Mouse (Mus musculus) CH12.LX (cell line): ENCODE measurements around the gene Sema3a. TPM values are rescaled to one million over a fixed set of nuclear protein-coding genes. Genes with fewer than 3 reads are reported as not detected.

ENCODE experiments used
- DNase-seq: peaks from one replicate; pipeline ENCODE4 v3.0.0-alpha.2; 2013; ENCODE audit errors: extremely low read depth
- H3K27ac ChIP-seq: 2 replicates; pipeline ENCODE4 v1.5.1; 2012; ENCODE audit warnings: low read depth, mild to moderate bottlenecking, control low read depth, moderate library complexity; ENCODE audit not compliant: insufficient read depth
- H3K27me3 ChIP-seq: replicated peaks from 2 replicates; pipeline ENCODE3; 2012; ENCODE audit warnings: inconsistent platforms
- H3K36me3 ChIP-seq, 2 experiments: replicated peaks in 1 of 2; 2 replicates each; pipeline versions ENCODE3 to v1.6.1; 2012; ENCODE audit warnings: inconsistent platforms in 1 of 2, low read length in 1 of 2, mild to moderate bottlenecking in 1 of 2, mixed read lengths in 1 of 2, moderate library complexity in 1 of 2; ENCODE audit not compliant: control insufficient read depth in 1 of 2, insufficient read depth in 1 of 2
- H3K4me1 ChIP-seq, 2 experiments: 2 replicates each; pipeline ENCODE4 v1.6.1; 2012; ENCODE audit warnings: inconsistent platforms in 1 of 2, moderate library complexity in 1 of 2; ENCODE audit not compliant: insufficient read depth in 2 of 2, control insufficient read depth in 1 of 2
- H3K4me2 ChIP-seq: 2 replicates; pipeline ENCODE4 v1.6.1; 2012; ENCODE audit warnings: low read depth, mild to moderate bottlenecking, control low read depth; ENCODE audit not compliant: poor library complexity, insufficient read depth, severe bottlenecking
- H3K4me3 ChIP-seq, 3 experiments: fragments of 150-350 bp in 1 of 3; sonication (generic) in 1 of 3; replicated peaks in 1 of 3; 2 replicates each; pipeline versions ENCODE3 to v1.5.1; 2011 to 2012; ENCODE audit warnings: low read depth in 2 of 3, low read length in 2 of 3, mild to moderate bottlenecking in 2 of 3, moderate library complexity in 2 of 3, control low read depth in 1 of 3, improper control_type of control experiment in 1 of 3, inconsistent platforms in 1 of 3, mixed read lengths in 1 of 3; ENCODE audit not compliant: poor library complexity in 1 of 3
- H3K79me2 ChIP-seq: replicated peaks from 2 replicates; pipeline ENCODE4 v1.6.1; 2012; ENCODE audit warnings: mild to moderate bottlenecking, moderate library complexity; ENCODE audit not compliant: control insufficient read depth, poor library complexity, insufficient read depth, severe bottlenecking; ENCODE audit errors: extremely low read depth
- H3K9ac ChIP-seq: 2 replicates; pipeline ENCODE4 v1.6.1; 2012; ENCODE audit warnings: low read depth, mild to moderate bottlenecking, control low read depth, moderate library complexity; ENCODE audit not compliant: insufficient read depth
- H3K9me3 ChIP-seq: replicated peaks from 2 replicates; pipeline ENCODE3; 2012; ENCODE audit warnings: low read length, inconsistent platforms, mixed read lengths
- BHLHE40 ChIP-seq: IDR thresholded peaks from 2 replicates; pipeline ENCODE4 v1.6.1; 2011; ENCODE audit warnings: mild to moderate bottlenecking, low read depth, low read length, improper control_type of control experiment
- CHD1 ChIP-seq: IDR thresholded peaks from 2 replicates; pipeline ENCODE4 v1.6.1; 2012; ENCODE audit warnings: low read depth, low read length, improper control_type of control experiment, inconsistent platforms
- CTCF ChIP-seq, 2 experiments: IDR thresholded peaks in 1 of 2; conservative IDR thresholded peaks in 1 of 2; 2 replicates each; pipeline ENCODE4 v1.5.1; 2011 to 2012; ENCODE audit warnings: low read depth in 2 of 2, low read length in 2 of 2, improper control_type of control experiment in 1 of 2, inconsistent platforms in 1 of 2, mild to moderate bottlenecking in 1 of 2, moderate library complexity in 1 of 2
- ETS1 ChIP-seq: conservative IDR thresholded peaks from 2 replicates; pipeline ENCODE4 v1.6.1; 2012; ENCODE audit warnings: low read depth, mild to moderate bottlenecking, inconsistent platforms, low read length, improper control_type of control experiment, moderate library complexity
- IRF4 ChIP-seq: IDR thresholded peaks from 2 replicates; pipeline ENCODE4 v1.6.1; 2014; ENCODE audit warnings: low read depth, mild to moderate bottlenecking, inconsistent platforms, low read length, improper control_type of control experiment
- JUN ChIP-seq: IDR thresholded peaks from 2 replicates; pipeline ENCODE4 v1.6.1; 2011; ENCODE audit warnings: low read depth, mild to moderate bottlenecking, low read length, improper control_type of control experiment, moderate library complexity; ENCODE audit not compliant: insufficient read depth
- JUND ChIP-seq: conservative IDR thresholded peaks from 2 replicates; pipeline ENCODE4 v1.6.1; 2011; ENCODE audit warnings: low read depth, low read length, improper control_type of control experiment
- KAT2A ChIP-seq: IDR thresholded peaks from 2 replicates; pipeline ENCODE4 v1.6.1; 2012; ENCODE audit warnings: low read length, improper control_type of control experiment, inconsistent platforms; ENCODE audit not compliant: insufficient replicate concordance
- MAX ChIP-seq: IDR thresholded peaks from 2 replicates; pipeline ENCODE4 v1.6.1; 2011; ENCODE audit warnings: low read length, improper control_type of control experiment
- MEF2A ChIP-seq: IDR thresholded peaks from 2 replicates; pipeline ENCODE4 v1.6.1; 2014; ENCODE audit warnings: low read depth, mild to moderate bottlenecking, inconsistent platforms, low read length, improper control_type of control experiment, borderline replicate concordance
- MYC ChIP-seq: IDR thresholded peaks from 2 replicates; pipeline ENCODE4 v1.6.1; 2011; ENCODE audit warnings: low read depth, mild to moderate bottlenecking, improper control_type of control experiment, low read length
- NRF1 ChIP-seq: IDR thresholded peaks from 2 replicates; pipeline ENCODE4 v1.6.1; 2014; ENCODE audit warnings: low read depth, mild to moderate bottlenecking, inconsistent platforms, low read length, improper control_type of control experiment, moderate library complexity
- RAD21 ChIP-seq: IDR thresholded peaks from 2 replicates; pipeline ENCODE4 v1.6.1; 2011; ENCODE audit warnings: low read depth, mild to moderate bottlenecking, low read length, improper control_type of control experiment, moderate library complexity
- RCOR1 ChIP-seq: conservative IDR thresholded peaks from 2 replicates; pipeline ENCODE4 v1.6.1; 2012; ENCODE audit warnings: low read depth, mild to moderate bottlenecking, inconsistent platforms, low read length, improper control_type of control experiment
- SMC3 ChIP-seq: IDR thresholded peaks from 2 replicates; pipeline ENCODE4 v1.6.1; 2011; ENCODE audit warnings: low read depth, low read length, improper control_type of control experiment
- TCF12 ChIP-seq: IDR thresholded peaks from 2 replicates; pipeline ENCODE4 v1.6.1; 2014; ENCODE audit warnings: low read depth, mild to moderate bottlenecking, inconsistent platforms, low read length, improper control_type of control experiment
- USF1 ChIP-seq: IDR thresholded peaks from 2 replicates; pipeline ENCODE4 v1.6.1; 2014; ENCODE audit warnings: low read depth, mild to moderate bottlenecking, inconsistent platforms, low read length, improper control_type of control experiment
- ZKSCAN1 ChIP-seq: IDR thresholded peaks from 2 replicates; pipeline ENCODE4 v1.6.1; 2012; ENCODE audit warnings: low read depth, inconsistent platforms, low read length, improper control_type of control experiment, borderline replicate concordance
- ZMIZ1 ChIP-seq: IDR thresholded peaks from 2 replicates; pipeline ENCODE4 v1.6.1; 2012; ENCODE audit warnings: low read depth, mild to moderate bottlenecking, inconsistent platforms, low read length, improper control_type of control experiment
- dilution Hi-C: fragments of 300-500 bp; cut with MboI; formaldehyde crosslinking; loops from 2 replicates; pipeline ENCODE4 v1.14.3; 2020; ENCODE audit warnings: low sequenced_read_pairs; ENCODE audit not compliant: extremely low pct_unique_long_range_greater_than_20kb, extremely low pct_ligation_motif_present
- in situ Hi-C: fragments of 300-500 bp; cut with MboI; formaldehyde crosslinking; loops from 3 replicates; pipeline ENCODE4 v1.14.3; 2019; ENCODE audit warnings: low sequenced_read_pairs, low pct_ligation_motif_present, low pct_unique_long_range_greater_than_20kb, mixed read lengths
- polyA plus RNA-seq: library from polyadenylated mRNA; unstranded; fragments of >175 nt; gene quantifications from 2 replicates; pipeline ENCODE4 v1.2.1, GENCODE M21; 2012; ENCODE audit warnings: low read depth; ENCODE audit not compliant: insufficient read length
- total RNA-seq, 2 experiments: library from RNA; depleted of rRNA; stranded (reverse); fragments of 300-350 nt in 1 of 2; fragments of >200 nt in 1 of 2; gene quantifications; 2 replicates each; pipeline ENCODE4 v1.2.3; 2012 to 2014

Gene Sema3a
- total and polyA plus RNA-seq, 3 experiments, result not detected

DNA sequence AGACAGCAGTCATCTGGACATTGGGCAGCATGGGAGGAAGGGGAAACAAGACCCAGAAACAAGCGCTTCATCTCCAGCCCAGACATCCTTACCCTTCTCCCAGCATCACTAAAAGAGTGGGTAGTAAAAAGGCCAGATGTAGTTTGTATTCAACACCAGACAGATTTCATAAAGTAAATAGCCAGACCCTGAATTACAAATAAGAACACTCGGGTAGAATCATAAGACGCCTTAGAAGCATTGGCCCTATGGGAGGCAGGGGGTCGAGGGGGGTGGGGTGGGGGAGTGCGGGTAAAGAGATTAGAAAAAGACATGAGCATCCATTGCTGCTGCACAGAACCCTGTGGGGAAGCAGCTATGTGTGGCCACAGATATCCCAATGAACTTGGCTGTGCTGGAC, 500.9 kb downstream of the Sema3a start:
- no peaks in the 10 kb centered on the region for H3K27me3 ChIP-seq
- no peak for TF ChIP-seq JUN
- TF ChIP-seq ZMIZ1, result no peak
- no peak for TF ChIP-seq BHLHE40
- TF ChIP-seq KAT2A, result no peak
- TF ChIP-seq TCF12, result no peak
- TF ChIP-seq JUND, result no peak
- no peak for TF ChIP-seq NRF1
- TF ChIP-seq MYC, result no peak
- TF ChIP-seq RCOR1, result no peak
- no peak for TF ChIP-seq ETS1
- no peak for TF ChIP-seq CHD1
- no peak for TF ChIP-seq MAX
- TF ChIP-seq MEF2A, result no peak
- dilution Hi-C loops (no loop called here), in situ Hi-C loops (loop anchor here (25.0 kb wide), 1 partner anchor 1064 kb away; no protein-coding TSS in a partner anchor)
- H3K36me3 ChIP-seq, result no peaks in the 10 kb centered on the region
- 0 out of 4 replicates have a peak, but pooled peaks cover 0 to 2% of the 10 kb centered on the region in 2 experiments for H3K4me1 ChIP-seq
- H3K27ac ChIP-seq, result no peak overlapping the region
- H3K4me3 ChIP-seq, result no peak overlapping the region
- H3K79me2 ChIP-seq, result no peaks in the 10 kb centered on the region
- H3K9ac ChIP-seq, result no peak overlapping the region
- H3K4me2 ChIP-seq, result no peak overlapping the region
- peaks cover 35% of the 10 kb centered on the region for H3K9me3 ChIP-seq
- DNase-seq, result no peak

DNA sequence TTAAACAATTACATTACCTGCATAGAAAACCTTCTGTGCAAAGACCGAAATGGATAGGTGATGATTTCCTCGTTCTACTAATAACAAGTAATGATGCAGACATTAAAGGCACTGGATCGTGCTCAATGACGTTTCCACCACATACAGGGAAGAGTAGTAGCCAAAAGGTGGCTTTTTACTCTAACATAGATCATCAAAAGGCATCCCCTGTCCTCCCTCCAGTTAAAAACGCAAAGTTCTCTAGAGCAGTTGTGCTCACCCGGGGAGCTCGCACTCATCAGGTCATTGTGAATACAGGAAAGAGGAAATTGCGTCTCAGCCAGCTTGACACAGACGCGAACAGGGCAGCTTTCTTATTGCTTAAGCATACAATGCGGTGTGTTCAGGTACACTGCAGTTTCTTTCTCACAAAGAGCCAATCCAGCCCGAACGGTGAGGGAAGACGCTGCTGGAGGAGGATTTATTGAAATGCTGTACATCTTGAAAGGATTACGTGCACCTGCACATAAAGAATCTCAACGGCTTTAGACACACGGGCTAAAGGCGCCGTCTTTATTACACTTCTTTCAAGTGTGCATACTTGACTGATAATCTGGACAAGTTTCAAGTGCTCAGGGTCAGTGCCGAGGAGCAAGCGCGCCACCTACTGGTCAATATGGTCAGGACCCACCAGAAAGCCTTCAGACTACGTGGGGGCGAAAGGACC, 503.5 kb downstream of the Sema3a start:
- dilution Hi-C loops, result no loop called here
- Histone ChIP-seq H3K9me3 (peaks cover 40% of the 10 kb centered on the region), H3K4me3 (peak overlapping the region in 1 of 3 experiments; percentile 35)
- peak; percentile 8 for DNase-seq
- TF ChIP-seq CTCF (conservative IDR thresholded peaks at IDR 0.05 in 1 of 2, IDR thresholded peaks at IDR 0.05 in 1 of 2; ENCODE audit: low read depth in 2 of 2, low read length in 2 of 2), result peak in 1 of 2 experiments; percentile 80; a peak in 2 of 4 replicates
- no peak for TF ChIP-seq ZKSCAN1
- TF ChIP-seq RAD21, result peak; percentile 79
- no peak for TF ChIP-seq MAX
- TF ChIP-seq USF1, result no peak
- no peak for TF ChIP-seq IRF4
- TF ChIP-seq SMC3, result peak; percentile 64
- TF ChIP-seq, all 38 proteins: peak for 3
- Histone ChIP-seq H3K27ac (no peak overlapping the region), H3K36me3 (no peaks in the 10 kb centered on the region), H3K79me2 (no peaks in the 10 kb centered on the region), H3K4me1 (0 out of 4 replicates have a peak, but pooled peaks cover 0 to 2% of the 10 kb centered on the region in 2 experiments), H3K4me2 (peak overlapping the region; percentile 16; the same call in 1 of the 2 replicates), H3K9ac (peak overlapping the region; percentile 35; the same call in 1 of the 2 replicates), H3K27me3 (no peaks in the 10 kb centered on the region)
- in situ Hi-C loops, result loop anchor here (25.0 kb wide), 1 partner anchor 1066 kb away; no protein-coding TSS in a partner anchor
